Mouse (Mus musculus): ENCODE data around the gene C1qtnf3.

DNA sequence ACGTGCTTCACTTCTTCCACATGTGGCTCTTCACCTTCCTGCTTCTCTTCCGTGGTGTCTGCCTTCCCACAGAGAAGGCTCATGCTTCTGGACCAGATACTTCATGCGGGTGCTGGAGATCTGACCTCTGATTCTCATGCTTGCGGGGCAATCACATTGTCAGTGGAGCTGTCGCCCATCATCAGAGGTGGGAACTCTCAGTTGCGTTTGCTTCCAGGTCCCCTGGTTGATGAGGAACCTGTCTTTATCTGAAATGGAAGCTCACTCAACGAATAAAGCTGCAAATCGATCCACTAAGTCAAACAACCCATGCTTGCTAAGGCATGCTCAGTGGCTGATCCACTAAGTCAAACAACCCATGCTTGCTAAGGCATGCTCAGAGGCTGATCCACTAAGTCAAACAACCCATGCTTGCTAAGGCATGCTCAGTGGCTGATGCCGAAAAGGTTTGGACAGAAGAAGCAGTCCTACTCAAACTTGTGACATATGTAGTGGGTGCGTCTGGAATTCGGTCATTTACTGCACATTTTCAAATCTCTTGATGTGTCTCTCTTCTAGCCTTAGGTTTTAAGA, 58.9 kb downstream of the C1qtnf3 start:
- TF ChIP-seq POLR2A (IDR thresholded peaks at IDR 0.05; ENCODE audit: borderline replicate concordance, control insufficient read depth, low read depth, low read length) (no peak), CTCF (IDR thresholded peaks at IDR 0.05; ENCODE audit: control insufficient read depth, insufficient read depth, low read length) (no peak)

Data from bone marrow, adult 2 months (tissue).